Mouse (Mus musculus): Measurements from ENCODE around the gene Col1a2.
A peak's percentile ranks its signal among the peaks of the same experiment; 100 is the strongest.

Gene Col1a2

DNA sequence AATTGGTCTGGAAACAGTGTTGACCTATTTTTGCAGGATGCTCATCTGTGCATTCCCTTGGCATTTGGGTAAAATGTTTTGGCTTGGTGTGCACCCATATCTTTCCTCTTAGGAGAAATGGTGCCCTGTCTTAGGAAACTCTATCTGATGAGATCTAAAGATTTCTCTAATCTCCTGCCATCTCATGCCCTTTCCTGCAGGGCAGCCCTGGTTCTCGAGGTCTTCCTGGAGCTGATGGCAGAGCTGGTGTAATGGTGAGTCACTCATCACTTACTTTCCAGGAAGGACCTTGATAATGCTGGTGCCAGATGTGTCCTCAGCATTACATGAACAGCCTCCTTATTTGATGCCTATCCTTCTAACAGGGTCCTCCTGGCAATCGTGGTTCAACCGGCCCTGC lies 16.4 kb downstream of the Col1a2 start:
- DNase-seq (ENCODE audit: low read depth, low spot score), result no peak

GRCm38 (mm10) chr6:4528439-4528838 lies 23.8 kb downstream of the Col1a2 start:
- DNase-seq (ENCODE audit: low read depth, low spot score), result no peak

DNA sequence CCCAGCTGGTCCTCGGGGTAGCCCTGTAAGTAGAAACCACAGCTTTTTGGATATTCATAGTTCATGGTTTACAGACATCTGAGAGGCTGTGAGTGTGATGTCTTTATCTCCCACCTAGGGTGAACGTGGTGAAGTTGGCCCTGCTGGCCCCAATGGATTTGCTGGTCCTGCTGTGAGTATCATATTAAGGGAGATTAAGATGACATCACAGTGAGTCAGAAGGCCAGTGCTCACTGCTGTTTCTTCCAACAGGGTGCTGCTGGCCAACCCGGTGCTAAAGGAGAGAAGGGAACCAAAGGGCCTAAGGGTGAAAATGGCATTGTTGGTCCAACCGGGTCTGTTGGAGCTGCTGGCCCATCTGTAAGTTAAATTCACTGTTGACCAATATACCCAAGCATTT lies 26.4 kb downstream of the Col1a2 start:
- no peak for DNase-seq (ENCODE audit: low read depth, low spot score)

GRCm38 (mm10) chr6:4532898-4533297 lies 28.3 kb downstream of the Col1a2 start:
- no peak for DNase-seq (ENCODE audit: low read depth, low spot score)

DNA sequence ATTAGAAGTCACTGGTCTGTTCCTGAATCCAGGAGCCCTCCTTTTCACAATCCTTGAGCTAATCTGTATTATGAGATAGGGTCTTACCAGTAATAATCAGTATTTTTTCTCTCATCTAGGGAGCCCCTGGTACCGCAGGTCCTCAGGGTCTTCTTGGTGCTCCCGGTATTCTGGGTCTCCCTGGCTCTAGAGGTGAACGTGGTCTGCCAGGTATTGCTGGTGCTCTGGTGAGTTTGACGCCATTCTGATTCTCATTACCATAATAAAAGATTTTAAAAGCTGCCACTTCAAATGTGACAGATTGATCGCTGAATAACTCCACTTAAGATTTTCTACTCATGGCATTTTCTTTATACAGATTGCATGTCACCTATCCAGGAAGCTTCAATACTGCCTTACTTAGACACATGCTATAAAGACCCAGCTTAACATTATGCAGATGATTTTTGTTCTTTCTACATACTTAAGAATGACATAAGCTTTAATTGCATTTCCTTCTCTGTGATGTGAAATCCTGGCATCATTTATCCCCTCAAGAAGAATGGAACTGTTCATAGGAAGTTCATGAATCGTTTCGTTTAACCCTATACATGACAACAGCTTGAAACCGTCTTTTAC lies 30.0 kb downstream of the Col1a2 start:
- no peak for DNase-seq (ENCODE audit: low read depth, low spot score)

- no peak for DNase-seq (ENCODE audit: low read depth, low spot score)
These were observed 37.5 kb downstream of the Col1a2 start for GRCm38 (mm10) chr6:4541926-4542715.

GRCm38 (mm10) chr6:4544554-4544953 lies 39.9 kb downstream of the Col1a2 start:
- DNase-seq (ENCODE audit: low read depth, low spot score), result no peak

GRCm38 (mm10) chr6:4545727-4546126 lies 41.1 kb downstream of the Col1a2 start:
- DNase-seq (ENCODE audit: low read depth, low spot score), result no peak

- DNase-seq (ENCODE audit: low read depth, low spot score), result no peak
These were observed 44.3 kb downstream of the Col1a2 start for GRCm38 (mm10) chr6:4548894-4549293.

- DNase-seq (ENCODE audit: low read depth, low spot score), result no peak
These were observed 45.4 kb downstream of the Col1a2 start for GRCm38 (mm10) chr6:4549846-4550548.

DNA sequence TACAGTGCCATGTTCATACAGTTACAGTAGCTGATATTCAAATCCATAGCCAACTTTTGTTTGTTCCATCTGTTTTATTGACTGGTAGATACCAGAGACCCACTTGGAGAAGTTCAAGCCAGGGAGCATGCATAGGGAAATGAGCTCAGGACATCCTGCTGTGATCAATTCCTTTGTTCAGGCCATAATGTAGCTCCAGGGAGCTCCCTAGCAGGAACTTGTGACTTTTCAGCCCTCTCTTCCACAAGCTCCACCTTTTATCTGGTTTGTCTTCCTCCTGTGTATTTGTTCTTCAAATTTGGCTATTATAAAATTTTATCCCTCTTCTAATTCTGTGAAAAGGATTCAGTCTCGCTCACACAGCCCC lies 45.9 kb downstream of the Col1a2 start:
- DNase-seq (ENCODE audit: low read depth, low spot score), result no peak

GRCm38 (mm10) chr6:4555366-4555765 lies 50.8 kb downstream of the Col1a2 start:
- no peak for DNase-seq (ENCODE audit: low read depth, low spot score)

DNA sequence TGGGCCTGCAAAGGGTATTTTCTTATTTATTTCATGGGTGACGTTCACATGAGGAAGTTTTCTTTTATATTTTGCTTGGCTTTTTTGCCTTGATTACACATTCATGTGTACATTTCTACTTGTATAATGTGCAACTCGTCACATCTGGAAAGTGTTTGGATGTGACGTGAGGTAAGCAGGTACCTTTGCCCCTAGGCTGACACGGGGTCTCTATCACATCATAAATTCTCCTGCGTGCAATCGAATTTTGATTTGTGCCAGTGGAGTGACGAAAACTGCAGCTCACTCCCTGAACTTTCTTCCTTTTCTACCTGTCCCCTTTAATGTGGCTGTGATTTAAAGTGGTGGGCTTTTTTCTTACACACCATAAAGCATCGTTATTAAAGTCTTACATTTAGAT lies 52.5 kb downstream of the Col1a2 start:
- DNase-seq (ENCODE audit: low read depth, low spot score), result no peak

DNA sequence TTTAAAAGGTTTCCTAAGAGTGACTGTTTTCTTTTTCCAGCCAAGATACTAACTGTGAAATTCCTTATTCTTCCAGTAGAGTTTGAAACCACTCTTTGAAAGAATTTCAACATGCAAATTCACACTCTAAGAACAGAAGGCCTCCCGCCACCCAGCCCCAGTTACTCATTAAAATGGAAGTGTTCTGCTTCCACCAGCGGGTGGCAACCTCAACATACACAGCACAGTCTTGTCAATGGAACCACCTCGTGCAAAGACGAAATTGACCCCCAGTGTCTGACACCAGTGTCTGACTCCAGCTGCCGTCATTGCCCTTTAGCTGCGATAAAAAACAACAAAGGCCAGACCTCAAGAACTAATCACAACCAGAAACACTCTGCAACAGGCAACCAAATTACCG lies 53.1 kb downstream of the Col1a2 start:
- peak; percentile 63 for DNase-seq (ENCODE audit: low read depth, low spot score)

- DNase-seq (ENCODE audit: low read depth, low spot score), result peak; percentile 54
These were observed 56.5 kb downstream of the Col1a2 start for GRCm38 (mm10) chr6:4561156-4561555.

- no peak for DNase-seq (ENCODE audit: low read depth, low spot score)
These were observed 57.0 kb downstream of the Col1a2 start for GRCm38 (mm10) chr6:4561621-4562020.

DNA sequence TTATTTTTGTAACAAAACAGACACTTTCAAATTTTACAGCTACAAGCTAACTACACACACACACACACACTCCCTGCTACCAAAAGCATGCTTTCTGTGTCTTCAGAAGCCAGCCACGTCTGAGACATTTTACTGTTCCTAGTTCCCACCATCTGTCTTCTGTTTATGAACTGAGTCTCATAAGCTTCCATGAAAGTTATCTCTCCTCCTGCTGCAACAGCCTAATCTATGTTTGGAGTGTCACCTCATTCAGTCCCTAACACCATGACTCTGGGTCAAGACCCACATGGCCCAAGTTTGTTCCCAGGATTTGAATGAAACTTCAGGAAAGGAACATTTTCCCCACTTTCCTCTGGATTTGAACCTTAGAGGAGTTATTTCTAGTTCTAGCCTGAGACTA lies 57.8 kb downstream of the Col1a2 start:
- no peak for DNase-seq (ENCODE audit: low read depth, low spot score)

DNA sequence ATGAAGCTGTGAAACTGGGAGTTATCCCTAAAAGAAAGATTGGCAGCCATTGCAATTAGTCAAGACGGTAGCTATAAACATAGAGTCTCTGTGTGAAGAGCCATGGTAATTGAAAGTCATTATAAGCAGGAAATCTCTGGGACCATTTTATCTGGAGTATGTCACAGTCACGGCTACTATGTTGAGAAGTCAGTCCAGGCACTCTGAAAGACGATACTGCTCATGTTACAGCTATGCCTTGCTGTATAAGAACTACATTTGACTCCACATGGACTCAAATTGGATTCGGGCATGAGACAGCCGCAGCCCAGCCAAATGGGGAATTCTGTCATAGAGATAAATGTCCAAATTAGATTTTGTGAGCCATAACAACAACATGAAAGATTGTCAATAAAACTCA lies 58.9 kb downstream of the Col1a2 start:
- DNase-seq (ENCODE audit: low read depth, low spot score), result no peak

- no peak for DNase-seq (ENCODE audit: low read depth, low spot score)
These were observed 65.8 kb downstream of the Col1a2 start for GRCm38 (mm10) chr6:4570412-4570811.

DNA sequence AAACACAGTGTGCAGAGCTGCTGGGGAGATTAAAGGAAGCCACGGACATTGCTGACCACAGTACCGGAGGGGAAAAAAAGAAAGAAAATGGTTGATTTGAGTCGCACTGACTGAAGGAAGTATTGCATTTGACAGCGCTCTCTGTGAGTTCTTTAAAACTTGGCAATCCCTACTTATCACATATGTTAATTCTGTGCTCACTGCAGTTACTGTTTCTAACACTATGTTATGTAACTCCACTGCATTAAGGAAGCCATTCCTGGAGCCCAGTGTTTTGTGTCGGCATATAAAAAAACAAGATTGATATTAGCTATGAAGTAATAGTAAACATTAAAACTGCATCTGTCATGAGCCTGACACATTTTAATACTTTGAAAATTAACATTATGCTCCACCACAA lies 73.1 kb downstream of the Col1a2 start:
- no peak for DNase-seq (ENCODE audit: low read depth, low spot score)

GRCm38 (mm10) chr6:4578343-4578742 lies 73.7 kb downstream of the Col1a2 start:
- no peak for DNase-seq (ENCODE audit: low read depth, low spot score)

DNA sequence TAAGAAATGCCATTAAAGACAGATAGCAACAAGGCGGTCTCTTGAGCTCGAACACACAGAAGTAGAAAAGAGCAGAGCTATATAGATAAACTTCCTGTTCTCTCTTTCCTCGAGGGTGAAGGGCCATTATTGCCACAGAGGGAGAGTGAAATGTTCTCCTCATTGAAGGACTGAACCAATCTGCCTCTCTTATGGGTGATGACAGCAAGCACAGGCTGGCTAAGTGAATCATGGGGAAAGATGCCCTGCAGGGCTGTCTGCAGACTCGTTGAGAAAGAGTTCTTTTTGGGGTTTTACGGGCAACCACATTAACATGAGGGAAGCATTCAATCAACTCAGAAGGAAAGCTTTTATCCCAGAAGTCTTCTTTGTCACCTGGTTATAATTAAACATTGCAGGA lies 75.0 kb downstream of the Col1a2 start:
- DNase-seq (ENCODE audit: low read depth, low spot score), result no peak

- DNase-seq (ENCODE audit: low read depth, low spot score), result no peak
These were observed 78.9 kb downstream of the Col1a2 start for GRCm38 (mm10) chr6:4583485-4583884.

All from embryo, embryonic 11.5 days (tissue).